Mouse (Mus musculus) ES-Bruce4 (cell line): Measurements from ENCODE around the gene Nop9. TPM values are rescaled to one million over a fixed set of nuclear protein-coding genes. Genes with fewer than 3 reads are reported as not detected.

Source experiments
- H3K27ac ChIP-seq: 2 replicates; pipeline ENCODE4 v1.5.1; 2012; ENCODE audit warnings: low read length, inconsistent platforms; ENCODE audit not compliant: insufficient read depth
- H3K27me3 ChIP-seq: 2 replicates; pipeline ENCODE4 v1.6.1; 2012; ENCODE audit warnings: mild to moderate bottlenecking, low read length, inconsistent platforms; ENCODE audit not compliant: control insufficient read depth, poor library complexity, insufficient read depth, severe bottlenecking
- H3K36me3 ChIP-seq: 2 replicates; pipeline ENCODE4 v1.6.1; 2012; ENCODE audit warnings: inconsistent platforms, mild to moderate bottlenecking, low read length, moderate library complexity; ENCODE audit not compliant: control insufficient read depth, poor library complexity, insufficient read depth, severe bottlenecking
- H3K4me1 ChIP-seq: one replicate; pipeline ENCODE4 v1.8.1; 2011; ENCODE audit warnings: low read length; ENCODE audit not compliant: control insufficient read depth, insufficient read depth
- H3K4me3 ChIP-seq: 2 replicates; pipeline ENCODE4 v1.5.1; 2011; ENCODE audit warnings: low read depth, mild to moderate bottlenecking, low read length
- H3K9ac ChIP-seq: 2 replicates; pipeline ENCODE4 v1.6.1; 2012; ENCODE audit warnings: low read depth, mild to moderate bottlenecking, inconsistent platforms; ENCODE audit not compliant: poor library complexity, severe bottlenecking
- H3K9me3 ChIP-seq: replicated peaks from 2 replicates; pipeline ENCODE4 v1.6.1; 2012; ENCODE audit warnings: mild to moderate bottlenecking, low read length, inconsistent platforms; ENCODE audit not compliant: control insufficient read depth, poor library complexity, insufficient read depth, severe bottlenecking
- CTCF ChIP-seq: IDR thresholded peaks from one replicate; pipeline ENCODE4 v1.8.1; 2011; ENCODE audit warnings: low read depth, low read length
- EP300 ChIP-seq: IDR thresholded peaks from 2 replicates; pipeline ENCODE4 v1.6.1; 2011; ENCODE audit warnings: low read depth, low read length; ENCODE audit not compliant: insufficient read depth
- POLR2A ChIP-seq: IDR thresholded peaks from one replicate; pipeline ENCODE4 v1.8.1; 2011; ENCODE audit warnings: low read length; ENCODE audit not compliant: insufficient read depth
- polyA plus RNA-seq: library from polyadenylated mRNA; stranded (reverse); fragments of >200 nt; gene quantifications from 2 replicates; pipeline ENCODE4 v1.2.4, GENCODE M21; 2011; ENCODE audit warnings: low read depth; ENCODE audit not compliant: missing spikeins, insufficient read depth, insufficient read length

Gene Nop9
- polyA plus RNA-seq, 1 experiment: 59.8 TPM

GRCm38 (mm10) chr14:55709509-55709908 is 36.0 kb upstream of the Nop9 start:
- H3K27ac ChIP-seq: peak overlapping the region; percentile 80
- H3K27me3 ChIP-seq: no peaks in the 10 kb centered on the region
- H3K9me3 ChIP-seq: no peaks in the 10 kb centered on the region
- peak overlapping the region; percentile 4; the same call in 1 of the 2 replicates for H3K4me3 ChIP-seq
- H3K36me3 ChIP-seq: no peaks in the 10 kb centered on the region
- H3K9ac ChIP-seq: no peak overlapping the region
- H3K4me1 ChIP-seq: peaks cover 18% of the 10 kb centered on the region
- TF ChIP-seq POLR2A: no peak
- no peak for TF ChIP-seq CTCF
- peak; percentile 70 for TF ChIP-seq EP300

DNA sequence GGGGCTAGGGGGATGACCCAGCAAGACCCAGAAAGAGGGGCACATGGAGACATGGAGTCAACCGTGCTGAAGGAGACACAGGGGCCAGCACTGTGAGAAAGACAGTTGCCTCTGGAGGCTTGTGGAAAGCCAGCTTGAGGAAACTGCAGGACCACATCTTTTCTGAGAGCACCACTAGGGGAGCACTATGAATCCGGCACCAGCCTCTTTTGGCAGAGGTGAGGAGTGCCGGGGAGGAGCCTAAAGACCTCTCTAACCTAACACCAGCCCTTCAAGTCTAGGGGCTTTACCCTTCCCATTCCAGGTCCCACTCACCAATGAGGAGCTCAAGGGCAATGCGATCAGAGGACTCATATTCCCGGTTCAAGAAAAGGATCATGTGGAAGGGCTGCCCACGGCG is 33.7 kb upstream of the Nop9 start:
- H3K4me3 ChIP-seq: peak overlapping the region; percentile 12; the same call in 1 of the 2 replicates
- no peaks in the 10 kb centered on the region for H3K27me3 ChIP-seq
- H3K9me3 ChIP-seq: no peaks in the 10 kb centered on the region
- H3K36me3 ChIP-seq: peaks cover 5% of the 10 kb centered on the region
- H3K9ac ChIP-seq: no peak overlapping the region; the same call in 1 of the 2 replicates
- H3K27ac ChIP-seq: 0 out of 2 replicates have a peak overlapping the region, but pooled peaks have one; percentile 15
- H3K4me1 ChIP-seq: peaks cover 18% of the 10 kb centered on the region
- TF ChIP-seq POLR2A: no peak
- TF ChIP-seq CTCF: no peak
- no peak for TF ChIP-seq EP300

- Histone ChIP-seq H3K36me3 (peaks cover 15% of the 10 kb centered on the region), H3K9ac (0 out of 2 replicates have a peak overlapping the region, but pooled peaks have one; percentile 48), H3K27me3 (no peaks in the 10 kb centered on the region), H3K9me3 (no peaks in the 10 kb centered on the region), H3K4me3 (peak overlapping the region; percentile 32), H3K27ac (no peak overlapping the region), H3K4me1 (peaks cover 18% of the 10 kb centered on the region)
- TF ChIP-seq EP300 (no peak), POLR2A (no peak)
Observed at GRCm38 (mm10) chr14:55713007-55713728, 32.3 kb upstream of the Nop9 start.

DNA sequence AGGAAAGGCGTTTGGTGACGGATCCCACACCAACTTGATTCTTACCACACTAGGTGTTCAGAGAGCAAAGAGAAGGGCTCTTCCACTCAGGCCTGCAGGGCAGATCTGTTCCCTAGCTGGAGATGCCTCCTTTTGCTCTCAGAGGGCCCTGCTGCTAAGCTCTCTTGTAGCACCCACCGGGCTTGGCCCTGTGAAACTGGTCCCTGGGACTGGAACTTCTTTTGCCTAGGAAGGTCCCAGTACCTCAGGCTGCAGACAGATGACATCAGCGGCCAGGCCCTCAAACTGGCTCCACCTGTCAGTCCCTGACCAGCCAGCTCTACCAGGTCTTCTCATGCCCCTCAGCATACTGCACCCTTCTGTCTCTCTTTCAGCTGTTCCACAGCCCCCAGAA is 31.8 kb upstream of the Nop9 start, which contains the start of gene Tgm1:
TSS of gene Tgm1 (minus strand) at position 198 of the 394 bp plus-strand sequence.
- peaks cover 21% of the 10 kb centered on the region for H3K36me3 ChIP-seq
- H3K9ac ChIP-seq: peak within 1 kb of the TSS; percentile 48; the same call in 1 of the 2 replicates
- no peaks in the 10 kb centered on the region for H3K9me3 ChIP-seq
- peak within 1 kb of the TSS; percentile 32 for H3K4me3 ChIP-seq
- H3K27ac ChIP-seq: no peak within 1 kb of the TSS
- H3K27me3 ChIP-seq: no peaks in the 10 kb centered on the region
- H3K4me1 ChIP-seq: peaks cover 15% of the 10 kb centered on the region
- no peak for TF ChIP-seq CTCF
- TF ChIP-seq POLR2A: no peak
- no peak for TF ChIP-seq EP300

- Histone ChIP-seq H3K4me1 (peaks cover 9% of the 10 kb centered on the region), H3K36me3 (peaks cover 22% of the 10 kb centered on the region), H3K27ac (no peak overlapping the region), H3K27me3 (no peaks in the 10 kb centered on the region), H3K4me3 (no peak overlapping the region), H3K9ac (no peak overlapping the region), H3K9me3 (no peaks in the 10 kb centered on the region)
- no peak for TF ChIP-seq CTCF
- TF ChIP-seq EP300: no peak
Observed at GRCm38 (mm10) chr14:55714893-55715292, 30.6 kb upstream of the Nop9 start.

- peaks cover 22% of the 10 kb centered on the region for H3K36me3 ChIP-seq
- peaks cover 4% of the 10 kb centered on the region for H3K4me1 ChIP-seq
- H3K4me3 ChIP-seq: no peak overlapping the region
- TF ChIP-seq CTCF (no peak), POLR2A (no peak), EP300 (no peak)
- no peaks in the 10 kb centered on the region for H3K9me3 ChIP-seq
- H3K27me3 ChIP-seq: no peaks in the 10 kb centered on the region
- H3K9ac ChIP-seq: no peak overlapping the region
- H3K27ac ChIP-seq: no peak overlapping the region
Observed at GRCm38 (mm10) chr14:55716271-55716670, 29.2 kb upstream of the Nop9 start.
